Mouse (Mus musculus): ENCODE data around the gene Lgals7.

- TF ChIP-seq CTCF (IDR thresholded peaks at IDR 0.05; ENCODE audit: low read depth) (no peak), EP300 (IDR thresholded peaks at IDR 0.05; ENCODE audit: low read depth) (no peak)
Observed at GRCm38 (mm10) chr7:28864288-28864750, 666 bp downstream of the Lgals7 start.
